Mouse (Mus musculus): Measurements from ENCODE around the gene Csdc2. TPM values are rescaled to one million over a fixed set of nuclear protein-coding genes. Genes with fewer than 3 reads are reported as not detected.

Gene Csdc2
- polyA plus RNA-seq, 1 experiment, result 9.7 TPM

- no peak for DNase-seq
- Histone ChIP-seq H3K4me3 (replicated peaks; ENCODE audit: extremely low read depth, low read depth, low read length) (no peak overlapping the region), H3K4me1 (ENCODE audit: control insufficient read depth, insufficient read depth, low read length) (no peaks in the 10 kb centered on the region)
- TF ChIP-seq POLR2A (IDR thresholded peaks at IDR 0.05; ENCODE audit: borderline replicate concordance, extremely low read depth, low read depth, low read length) (no peak), CTCF (IDR thresholded peaks at IDR 0.05; ENCODE audit: insufficient read depth, low read length) (no peak)
- WGBS, result 75% methylated on average over 5 of the region's 5 CpGs
Observed at GRCm38 (mm10) chr15:81950716-81951115, 14.2 kb downstream of the Csdc2 start.

GRCm38 (mm10) chr15:81951159-81951558 lies 14.6 kb downstream of the Csdc2 start:
- Histone ChIP-seq H3K4me1 (ENCODE audit: control insufficient read depth, insufficient read depth, low read length) (no peaks in the 10 kb centered on the region), H3K4me3 (replicated peaks; ENCODE audit: extremely low read depth, low read depth, low read length) (no peak overlapping the region)
- WGBS, result 89% methylated on average over 9 of the region's 9 CpGs
- DNase-seq, result no peak
- TF ChIP-seq CTCF (IDR thresholded peaks at IDR 0.05; ENCODE audit: insufficient read depth, low read length) (no peak), POLR2A (IDR thresholded peaks at IDR 0.05; ENCODE audit: borderline replicate concordance, extremely low read depth, low read depth, low read length) (no peak)

GRCm38 (mm10) chr15:81952310-81952709 lies 15.8 kb downstream of the Csdc2 start:
- Histone ChIP-seq H3K4me3 (replicated peaks; ENCODE audit: extremely low read depth, low read depth, low read length) (no peak overlapping the region), H3K4me1 (ENCODE audit: control insufficient read depth, insufficient read depth, low read length) (no peaks in the 10 kb centered on the region)
- TF ChIP-seq POLR2A (IDR thresholded peaks at IDR 0.05; ENCODE audit: borderline replicate concordance, extremely low read depth, low read depth, low read length) (no peak), CTCF (IDR thresholded peaks at IDR 0.05; ENCODE audit: insufficient read depth, low read length) (no peak)
- DNase-seq, result no peak
- WGBS, result 87% methylated on average over 4 of the region's 4 CpGs

- TF ChIP-seq POLR2A (IDR thresholded peaks at IDR 0.05; ENCODE audit: borderline replicate concordance, extremely low read depth, low read depth, low read length) (no peak), CTCF (IDR thresholded peaks at IDR 0.05; ENCODE audit: insufficient read depth, low read length) (no peak)
- H3K4me3 ChIP-seq (replicated peaks; ENCODE audit: extremely low read depth, low read depth, low read length), result no peak overlapping the region
- 80% methylated on average over 9 of the region's 9 CpGs for WGBS
- DNase-seq, result no peak
- H3K4me1 ChIP-seq (ENCODE audit: control insufficient read depth, insufficient read depth, low read length), result no peaks in the 10 kb centered on the region
Observed at GRCm38 (mm10) chr15:81954151-81954583, 17.6 kb downstream of the Csdc2 start.

- Histone ChIP-seq H3K4me3 (replicated peaks; ENCODE audit: extremely low read depth, low read depth, low read length) (no peak overlapping the region), H3K4me1 (ENCODE audit: control insufficient read depth, insufficient read depth, low read length) (no peaks in the 10 kb centered on the region)
- 87% methylated on average over 6 of the region's 6 CpGs for WGBS
- no peak for TF ChIP-seq POLR2A (IDR thresholded peaks at IDR 0.05; ENCODE audit: borderline replicate concordance, extremely low read depth, low read depth, low read length)
- TF ChIP-seq CTCF (IDR thresholded peaks at IDR 0.05; ENCODE audit: insufficient read depth, low read length), result no peak
- no peak for DNase-seq
Observed at GRCm38 (mm10) chr15:81954716-81955115, 18.2 kb downstream of the Csdc2 start.

DNA sequence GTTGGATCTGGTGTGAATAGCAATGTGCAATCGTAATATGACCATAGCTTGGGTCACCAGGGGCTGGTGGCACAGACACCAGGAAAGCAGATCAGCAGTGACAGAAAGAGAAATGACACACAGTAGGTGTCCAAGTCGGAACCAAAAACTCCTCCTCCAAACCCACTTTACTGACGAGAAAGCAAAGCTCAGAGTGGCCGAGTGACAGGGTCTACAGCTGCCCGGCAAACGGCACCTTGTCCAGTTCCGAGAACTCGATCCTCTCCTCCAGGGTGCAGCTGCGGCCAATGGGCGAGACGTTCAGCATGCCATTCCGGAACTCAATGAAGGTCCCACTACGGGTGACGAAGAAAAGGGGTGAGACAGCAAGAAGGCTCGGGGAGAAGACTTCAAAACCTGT lies 18.9 kb downstream of the Csdc2 start:
- Histone ChIP-seq H3K4me1 (ENCODE audit: control insufficient read depth, insufficient read depth, low read length) (no peaks in the 10 kb centered on the region), H3K4me3 (replicated peaks; ENCODE audit: extremely low read depth, low read depth, low read length) (no peak overlapping the region)
- WGBS, result 94% methylated on average over 15 of the region's 15 CpGs
- TF ChIP-seq CTCF (IDR thresholded peaks at IDR 0.05; ENCODE audit: insufficient read depth, low read length) (no peak), POLR2A (IDR thresholded peaks at IDR 0.05; ENCODE audit: borderline replicate concordance, extremely low read depth, low read depth, low read length) (no peak)
- no peak for DNase-seq

DNA sequence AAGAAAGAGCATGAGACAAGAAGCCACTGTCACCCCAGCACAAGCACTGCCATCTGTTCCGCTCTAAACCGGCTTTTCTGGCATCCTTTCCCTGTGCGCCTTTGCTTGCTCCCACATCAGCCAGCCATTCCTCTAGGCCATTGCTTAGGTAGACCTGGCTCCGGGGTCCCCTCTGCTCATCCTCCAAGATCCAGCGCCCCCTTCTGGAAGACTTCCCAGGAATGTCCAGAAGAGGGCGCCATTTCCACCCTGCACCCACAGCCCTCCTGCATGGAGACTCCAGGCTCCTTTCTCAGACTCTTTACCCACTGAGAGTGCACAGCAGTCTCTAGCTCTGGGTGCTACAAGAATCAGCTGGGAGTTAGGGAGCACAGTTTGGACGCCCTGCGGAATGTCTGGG lies 19.9 kb downstream of the Csdc2 start:
- no peak overlapping the region for H3K4me3 ChIP-seq (replicated peaks; ENCODE audit: extremely low read depth, low read depth, low read length)
- DNase-seq, result peak; percentile 31
- no peaks in the 10 kb centered on the region for H3K4me1 ChIP-seq (ENCODE audit: control insufficient read depth, insufficient read depth, low read length)
- peak; percentile 60 for TF ChIP-seq CTCF (IDR thresholded peaks at IDR 0.05; ENCODE audit: insufficient read depth, low read length)
- no peak for TF ChIP-seq POLR2A (IDR thresholded peaks at IDR 0.05; ENCODE audit: borderline replicate concordance, extremely low read depth, low read depth, low read length)
- 63% methylated on average over 8 of the region's 8 CpGs for WGBS

- no peaks in the 10 kb centered on the region for H3K4me1 ChIP-seq (ENCODE audit: control insufficient read depth, insufficient read depth, low read length)
- DNase-seq, result no peak
- WGBS, result 87% methylated on average over 11 of the region's 11 CpGs
- TF ChIP-seq POLR2A (IDR thresholded peaks at IDR 0.05; ENCODE audit: borderline replicate concordance, extremely low read depth, low read depth, low read length), result no peak
- TF ChIP-seq CTCF (IDR thresholded peaks at IDR 0.05; ENCODE audit: insufficient read depth, low read length), result no peak
- no peak overlapping the region for H3K4me3 ChIP-seq (replicated peaks; ENCODE audit: extremely low read depth, low read depth, low read length)
Observed at GRCm38 (mm10) chr15:81957598-81957997, 21.0 kb downstream of the Csdc2 start.

GRCm38 (mm10) chr15:81958906-81959305 lies 22.3 kb downstream of the Csdc2 start:
- DNase-seq, result no peak
- Histone ChIP-seq H3K4me3 (replicated peaks; ENCODE audit: extremely low read depth, low read depth, low read length) (no peak overlapping the region), H3K4me1 (ENCODE audit: control insufficient read depth, insufficient read depth, low read length) (no peaks in the 10 kb centered on the region)
- TF ChIP-seq POLR2A (IDR thresholded peaks at IDR 0.05; ENCODE audit: borderline replicate concordance, extremely low read depth, low read depth, low read length), result no peak
- TF ChIP-seq CTCF (IDR thresholded peaks at IDR 0.05; ENCODE audit: insufficient read depth, low read length), result no peak
- 68% methylated on average over 3 of the region's 3 CpGs for WGBS

GRCm38 (mm10) chr15:81960171-81961077 lies 23.9 kb downstream of the Csdc2 start, which contains the start of gene Pmm1:
Pmm1 (minus strand) TSS chr15:81960930.
- TF ChIP-seq POLR2A (IDR thresholded peaks at IDR 0.05; ENCODE audit: borderline replicate concordance, extremely low read depth, low read depth, low read length), result peak; percentile 44; the same call in 1 of the 2 replicates
- TF ChIP-seq CTCF (IDR thresholded peaks at IDR 0.05; ENCODE audit: insufficient read depth, low read length), result peak; percentile 85
- DNase-seq, result peak; percentile 98
- under 1% methylated on average over 77 of the region's 77 CpGs for WGBS
- no peaks in the 10 kb centered on the region for H3K4me1 ChIP-seq (ENCODE audit: control insufficient read depth, insufficient read depth, low read length)
- H3K4me3 ChIP-seq (replicated peaks; ENCODE audit: extremely low read depth, low read depth, low read length), result peak within 1 kb of the TSS; percentile 65
